Mouse (Mus musculus) G1E (cell line): ENCODE data around the gene Mfsd4a.

Source experiments
- CTCF ChIP-seq: IDR thresholded peaks from 2 replicates; pipeline ENCODE4 v1.5.1; 2012; ENCODE audit warnings: low read depth, low read length, inconsistent platforms, mixed read lengths
- GATA1 ChIP-seq: IDR thresholded peaks from 2 replicates; pipeline ENCODE4 v1.6.1; 2012; ENCODE audit warnings: borderline replicate concordance, low read length, inconsistent platforms, mixed read lengths
- GATA2 ChIP-seq: IDR thresholded peaks from 2 replicates; pipeline ENCODE4 v1.6.1; 2012; ENCODE audit warnings: low read depth, low read length, inconsistent platforms, borderline replicate concordance
- TAL1 ChIP-seq: conservative IDR thresholded peaks from 2 replicates; pipeline ENCODE4 v1.6.1; 2012; ENCODE audit warnings: low read depth, low read length, inconsistent platforms, mixed read lengths

- TF ChIP-seq CTCF (no peak), TAL1 (no peak), GATA1 (no peak), GATA2 (no peak)
Observed at GRCm38 (mm10) chr1:132054387-132054786, 13.5 kb downstream of the Mfsd4a start.
